Mouse (Mus musculus) testis, adult 2 months (tissue): ENCODE measurements around the gene Rbm31y. TPM values are rescaled to one million over a fixed set of nuclear protein-coding genes. Genes with fewer than 3 reads are reported as not detected.
"Not testable (repeated sequence)": the region's sequence is repeated elsewhere in the genome, so short reads cannot be mapped to it uniquely, and the experiment has no call there.

Source experiments
- H3K27ac ChIP-seq: fragments of 200-500 bp; 2 replicates; pipeline ENCODE4 v1.5.1; 2012; ENCODE audit warnings: low read depth, low read length; ENCODE audit not compliant: control insufficient read depth, insufficient read depth
- H3K27me3 ChIP-seq: fragments of 200-500 bp; 2 replicates; pipeline ENCODE4 v1.6.1; 2012; ENCODE audit warnings: mild to moderate bottlenecking, low read length, moderate library complexity; ENCODE audit not compliant: control insufficient read depth, insufficient read depth
- H3K36me3 ChIP-seq: fragments of 200-500 bp; 2 replicates; pipeline ENCODE4 v1.6.1; 2012; ENCODE audit warnings: mild to moderate bottlenecking, low read length; ENCODE audit not compliant: control insufficient read depth, insufficient read depth
- H3K4me1 ChIP-seq: fragments of 200-500 bp; 2 replicates; pipeline ENCODE4 v1.6.1; 2012; ENCODE audit warnings: low read length; ENCODE audit not compliant: control insufficient read depth, insufficient read depth
- H3K4me3 ChIP-seq: fragments of 200-500 bp; 2 replicates; pipeline ENCODE4 v1.5.1; 2012; ENCODE audit warnings: low read depth, mild to moderate bottlenecking, low read length, moderate library complexity, mixed read lengths; ENCODE audit not compliant: control insufficient read depth
- polyA plus RNA-seq: library from polyadenylated mRNA; depleted of rRNA; stranded (reverse); fragments of >200 nt; gene quantifications from 2 replicates; pipeline ENCODE4 v1.2.3, GENCODE M21; 2012; rRNA removed

Rbm31y gene
- polyA plus RNA-seq: 3.4 and 4.6 TPM in 2 replicates

- H3K4me3 ChIP-seq, H3K36me3 ChIP-seq, H3K27ac ChIP-seq, H3K27me3 ChIP-seq, H3K4me1 ChIP-seq: not testable (repeated sequence)
Observed at GRCm38 (mm10) chrY:17400461-17400860, at the start of gene Rbm31y. Gene Rbm31y (plus strand): TSS chrY:17400761.
